Mouse (Mus musculus) heart, postnatal 0 days (tissue): ENCODE data around the gene Chic1.

Experiments
- CTCF ChIP-seq: IDR thresholded peaks from 2 replicates; pipeline ENCODE4 v1.5.1; 2016; ENCODE audit warnings: antibody characterized with exemption, control low read depth, low read depth
- EP300 ChIP-seq: IDR thresholded peaks from 2 replicates; pipeline ENCODE4 v1.6.1; 2016; ENCODE audit warnings: antibody characterized with exemption, low read depth

DNA sequence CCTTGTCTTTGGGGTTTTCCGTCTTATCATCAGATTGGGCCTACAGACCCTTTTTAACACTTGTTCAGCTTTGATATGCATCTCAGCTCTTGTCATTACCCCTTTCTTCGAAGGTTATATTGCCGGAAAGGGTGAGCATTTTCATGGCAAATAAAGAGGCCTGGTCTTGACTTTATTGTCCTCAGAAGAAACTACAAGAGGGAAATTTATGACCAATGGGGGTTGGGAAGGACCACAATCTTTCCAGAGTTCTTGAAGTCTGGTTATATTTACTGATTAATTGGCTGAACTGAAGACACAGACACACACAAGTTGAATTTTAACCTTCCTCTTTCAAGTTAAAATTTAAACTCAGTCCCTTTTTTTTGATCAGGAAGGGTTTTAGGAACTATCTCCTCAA lies 30.4 kb upstream of the Chic1 start:
- no peak for TF ChIP-seq CTCF
- TF ChIP-seq EP300: no peak
